Comparison of ENCODE assay signal across 8 mouse cellular contexts in the genomic region with DNA sequence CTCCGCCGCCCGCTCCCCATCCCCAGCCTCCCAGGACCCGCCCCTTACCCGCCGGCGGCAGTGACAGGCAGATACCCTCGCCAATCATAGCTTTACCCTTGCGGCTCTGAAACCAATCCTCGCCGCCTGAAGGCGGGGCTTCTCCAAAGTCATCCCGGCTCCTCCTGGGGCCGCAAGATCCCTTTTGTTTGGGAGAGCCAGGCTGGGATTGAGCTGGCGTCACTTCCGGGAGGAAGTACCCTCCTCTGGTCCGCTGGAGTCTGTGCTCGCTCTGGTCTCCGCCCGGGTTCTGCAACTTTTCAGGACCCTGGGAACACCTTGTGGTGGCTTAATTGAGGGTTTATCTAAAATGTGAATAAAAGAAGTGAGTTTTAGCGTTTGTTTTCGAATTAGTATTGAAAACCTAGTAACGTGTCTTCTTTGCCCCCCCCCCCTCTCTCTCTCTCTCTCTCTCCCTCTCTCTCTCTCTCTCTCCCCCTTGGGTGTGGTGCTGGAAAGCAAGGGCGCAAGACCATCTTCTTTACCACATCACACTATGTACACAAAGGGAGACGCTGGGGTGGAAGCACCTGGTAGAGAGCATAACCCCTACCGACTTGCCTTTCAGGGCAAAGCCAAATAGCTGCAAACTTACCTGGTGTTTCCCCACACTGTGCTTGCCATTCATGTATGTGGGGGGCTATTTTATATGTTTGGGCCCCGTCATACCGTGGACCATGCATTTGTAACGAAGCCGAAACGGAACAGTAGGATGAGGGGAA. TPM values are rescaled to one million over a fixed set of nuclear protein-coding genes. Genes with fewer than 3 reads are reported as not detected.
DNase-seq lines count a peak whose midpoint lies in the region; ATAC-seq and TF ChIP-seq lines count a peak whose summit lies in the region.

TSS of gene Cttnbp2nl (minus strand) at position 210 of the 761 bp plus-strand sequence.

- peak; percentile 42 for DNase-seq in c-Kit-positive CD71-positive TER-119-positive erythroid progenitor cells, embryonic 14.5 days (ENCODE audit: low spot score)
- DNase-seq in heart, postnatal 25 days (ENCODE audit: low spot score), result peak; percentile 98
- DNase-seq in layer of hippocampus, adult 18-20 months (ENCODE audit: low spot score in 2 of 2), result peak; percentile 98 to 99
- DNase-seq in lung, adult 2 months, result peak; percentile 99
- peak; percentile 91 for DNase-seq in thymus, adult 2 months

- intact Hi-C loops in heart, postnatal 25 days (cut with DNase I), result loop anchor here (2.0 kb wide), 1 partner anchor 36 kb away; no protein-coding TSS in a partner anchor

- peak within 1 kb of the TSS; percentile 92 for H3K9ac ChIP-seq in forebrain, embryonic 15.5 days (replicated peaks)

- H3K4me3 ChIP-seq in E14TG2a.4 (replicated peaks; ENCODE audit: low read length), result peak within 1 kb of the TSS; percentile 95
- H3K4me3 ChIP-seq in forebrain, embryonic 15.5 days, result peak within 1 kb of the TSS; percentile 79
- peak within 1 kb of the TSS; percentile 92 for H3K4me3 ChIP-seq in lung, adult 2 months (replicated peaks; ENCODE audit: extremely low read depth, low read depth, low read length)
- H3K4me3 ChIP-seq in olfactory bulb, adult 2 months (ENCODE audit: insufficient read depth, low read depth, low read length), result peak within 1 kb of the TSS; percentile 100
- peak within 1 kb of the TSS; percentile 57 for H3K4me3 ChIP-seq in thymus, adult 2 months (ENCODE audit: control insufficient read depth, insufficient read depth, low read length)

- H3K4me2 ChIP-seq in forebrain, embryonic 15.5 days (replicated peaks), result peak within 1 kb of the TSS; percentile 76

- TF ChIP-seq POLR2A in lung, adult 2 months (IDR thresholded peaks at IDR 0.05; ENCODE audit: borderline replicate concordance, extremely low read depth, low read depth, low read length), result peak; percentile 92
- TF ChIP-seq POLR2A in olfactory bulb, adult 2 months (IDR thresholded peaks at IDR 0.05; ENCODE audit: insufficient read depth, low read depth, low read length), result peak; percentile 53
- no peak for TF ChIP-seq POLR2A in thymus, adult 2 months (IDR thresholded peaks at IDR 0.05; ENCODE audit: control insufficient read depth, extremely low read depth, insufficient read depth, low read length, poor library complexity)

- WGBS in forebrain, embryonic 15.5 days, result 4% methylated on average over 31 of the region's 31 CpGs
- WGBS in lung, adult 2 months, result under 1% methylated on average over 31 of the region's 31 CpGs
- WGBS in olfactory bulb, adult 2 months, result 2% methylated on average over 31 of the region's 31 CpGs
- 3% methylated on average over 31 of the region's 31 CpGs for WGBS in thymus, adult 2 months

- ATAC-seq in forebrain, embryonic 15.5 days (replicated peaks), result peak; percentile 99

- peaks cover 46% of the 10 kb centered on the region for H3K4me1 ChIP-seq in E14TG2a.4 (replicated peaks; ENCODE audit: low read depth, low read length)
- H3K4me1 ChIP-seq in forebrain, embryonic 15.5 days, result peaks cover 34% of the 10 kb centered on the region
- peaks cover 20% of the 10 kb centered on the region for H3K4me1 ChIP-seq in lung, adult 2 months (ENCODE audit: control insufficient read depth, insufficient read depth, low read length)
- peaks cover 8% of the 10 kb centered on the region; the same call in 1 of the 2 replicates for H3K4me1 ChIP-seq in olfactory bulb, adult 2 months (ENCODE audit: control insufficient read depth, insufficient read depth, low read length)
- H3K4me1 ChIP-seq in thymus, adult 2 months (replicated peaks; ENCODE audit: control insufficient read depth, insufficient read depth, low read length), result peaks cover 12% of the 10 kb centered on the region

- H3K27me3 ChIP-seq in E14TG2a.4 (ENCODE audit: insufficient read depth, low read length), result no peaks in the 10 kb centered on the region
- no peaks in the 10 kb centered on the region for H3K27me3 ChIP-seq in forebrain, embryonic 15.5 days
- H3K27me3 ChIP-seq in thymus, adult 2 months (ENCODE audit: control insufficient read depth, insufficient read depth, low read length), result peaks cover 7% of the 10 kb centered on the region

- H3K9me3 ChIP-seq in E14TG2a.4 (ENCODE audit: low read length), result no peaks in the 10 kb centered on the region
- no peaks in the 10 kb centered on the region for H3K9me3 ChIP-seq in forebrain, embryonic 15.5 days

- TF ChIP-seq CTCF in E14TG2a.4 (conservative IDR thresholded peaks at IDR 0.05; ENCODE audit: low read length), result no peak
- TF ChIP-seq CTCF in lung, adult 2 months (IDR thresholded peaks at IDR 0.05; ENCODE audit: insufficient read depth, low read length), result no peak
- TF ChIP-seq CTCF in olfactory bulb, adult 2 months (IDR thresholded peaks at IDR 0.05; ENCODE audit: insufficient read depth, low read depth, low read length), result no peak
- no peak for TF ChIP-seq CTCF in thymus, adult 2 months (IDR thresholded peaks at IDR 0.05; ENCODE audit: borderline replicate concordance, control insufficient read depth, extremely low read depth, insufficient read depth, low read length, poor library complexity)

- H3K27ac ChIP-seq in forebrain, embryonic 15.5 days (replicated peaks), result peak within 1 kb of the TSS; percentile 92
- peak within 1 kb of the TSS; percentile 80 for H3K27ac ChIP-seq in olfactory bulb, adult 2 months (ENCODE audit: insufficient read depth, low read depth, low read length)
- H3K27ac ChIP-seq in thymus, adult 2 months (ENCODE audit: control insufficient read depth, insufficient read depth, low read length), result peak within 1 kb of the TSS; percentile 10; the same call in 1 of the 2 replicates

- no peaks in the 10 kb centered on the region for H3K36me3 ChIP-seq in E14TG2a.4 (ENCODE audit: insufficient read depth, low read length)
- no peaks in the 10 kb centered on the region for H3K36me3 ChIP-seq in forebrain, embryonic 15.5 days
- no peaks in the 10 kb centered on the region for H3K36me3 ChIP-seq in thymus, adult 2 months (ENCODE audit: control insufficient read depth, insufficient read depth, low read length)

RNA-seq across cellular contexts. Expression of gene Cttnbp2nl, which starts in this region (rescaled TPM):
- polyA plus RNA-seq in forebrain, embryonic 15.5 days (2015; fragmentation: Nextera tagmentation; extraction: Ambion mirVana), result 54.8 and 61.1 TPM in 2 replicates
- total RNA-seq in heart, postnatal 25 days (2021), result 10 to 100 TPM; 18.9 to 20.1 TPM
- total RNA-seq in layer of hippocampus, adult 18-20 months (2021), result 10 to 100 TPM; 26.1 to 29.2 TPM
- 18.5 and 21.6 TPM in 2 replicates for polyA plus RNA-seq in lung, adult 2 months (2012; rRNA removed)
- not detected in 2 replicates for polyA plus RNA-seq in olfactory bulb, adult 2 months (2012; ENCODE audit: insufficient read depth, insufficient read length, low replicate concordance, missing spikeins)
- polyA plus RNA-seq in thymus, adult 2 months (2012; rRNA removed), result 2.6 and 2.8 TPM in 2 replicates

Comparison
In these comparisons a context has a peak if more than half of its experiments do, and no peak if none do; other contexts are left out.
1. Peak in every context shown above with its lines: DNase-seq, ATAC-seq, H3K4me3 ChIP-seq and H3K27ac ChIP-seq.
2. DNase-seq: peak in every context shown above with its lines; median percentile 99 in lung, adult 2 months; 98 in layer of hippocampus, adult 18-20 months; 98 in heart, postnatal 25 days; 91 in thymus, adult 2 months; 42 in c-Kit-positive CD71-positive TER-119-positive erythroid progenitor cells, embryonic 14.5 days.
3. H3K27ac ChIP-seq: peak in every context shown above with its lines; median percentile 92 in forebrain, embryonic 15.5 days; 80 in olfactory bulb, adult 2 months; 10 in thymus, adult 2 months.